Mouse (Mus musculus) adrenal gland, postnatal 36 days (tissue): ENCODE results near the gene Ptpn6. TPM values are rescaled to one million over a fixed set of nuclear protein-coding genes. Genes with fewer than 3 reads are reported as not detected.
A peak's percentile ranks its signal among the peaks of the same experiment; 100 is the strongest.

Experiments used
- DNase-seq, 2 experiments: peaks; one replicate each; pipeline ENCODE4 v3.0.0; 2021; ENCODE audit warnings: mixed read lengths in 1 of 2
- total RNA-seq, 2 experiments: library from RNA; stranded (reverse); gene quantifications; 2 replicates each; pipeline ENCODE4 v1.2.3; 2021

Gene Ptpn6
- total RNA-seq, 2 experiments from 2014 or later = 5.5 to 9.6 TPM

GRCm38 (mm10) chr6:124755831-124756595 lies 17.5 kb upstream of the Ptpn6 start, which contains the start of the genes Gm45234 and Atn1:
Gene Gm45234 (minus strand): TSS chr6:124756021.
Gene Atn1 (minus strand): TSS chr6:124756524.
- peak; percentile 83 to 93 for DNase-seq

GRCm38 (mm10) chr6:124755306-124755705 lies 16.8 kb upstream of the Ptpn6 start:
- DNase-seq = no peak

- no peak for DNase-seq
Observed at GRCm38 (mm10) chr6:124753861-124754260, 15.3 kb upstream of the Ptpn6 start.

- no peak for DNase-seq
Observed at GRCm38 (mm10) chr6:124750405-124750804, 11.9 kb upstream of the Ptpn6 start.

- no peak for DNase-seq
Observed at GRCm38 (mm10) chr6:124746654-124747632, 8.4 kb upstream of the Ptpn6 start.

GRCm38 (mm10) chr6:124746296-124746605 lies 7.7 kb upstream of the Ptpn6 start:
- no peak for DNase-seq

GRCm38 (mm10) chr6:124745490-124746295 lies 7.2 kb upstream of the Ptpn6 start:
- peak; percentile 95 to 96 for DNase-seq

- DNase-seq = no peak
Observed at GRCm38 (mm10) chr6:124744755-124745321, 6.3 kb upstream of the Ptpn6 start.

- DNase-seq = no peak
Observed at GRCm38 (mm10) chr6:124743647-124744046, 5.1 kb upstream of the Ptpn6 start.

- DNase-seq = no peak
Observed at GRCm38 (mm10) chr6:124742839-124743514, 4.5 kb upstream of the Ptpn6 start.

- no peak for DNase-seq
Observed at GRCm38 (mm10) chr6:124741842-124742241, 3.3 kb upstream of the Ptpn6 start.

- peak; percentile 86 to 87 for DNase-seq
Observed at GRCm38 (mm10) chr6:124740888-124741761, 2.6 kb upstream of the Ptpn6 start, which contains the start of gene Grcc10. Gene Grcc10 (minus strand): TSS chr6:124741374.

GRCm38 (mm10) chr6:124740211-124740887 lies 1.8 kb upstream of the Ptpn6 start:
- peak; percentile 54 to 65 for DNase-seq

GRCm38 (mm10) chr6:124739231-124739796 lies 800 bp upstream of the Ptpn6 start:
- no peak for DNase-seq

GRCm38 (mm10) chr6:124737040-124737439 lies 1.5 kb downstream of the Ptpn6 start:
- DNase-seq = no peak

GRCm38 (mm10) chr6:124734417-124734816 lies 4.1 kb downstream of the Ptpn6 start:
- no peak for DNase-seq

- DNase-seq = peak in 1 of 2 experiments; percentile 60
Observed at GRCm38 (mm10) chr6:124732476-124733370, 5.8 kb downstream of the Ptpn6 start.

- no peak for DNase-seq
Observed at GRCm38 (mm10) chr6:124731038-124731437, 7.5 kb downstream of the Ptpn6 start.
